Mouse (Mus musculus): ENCODE data around the gene Sgms1.

DNA sequence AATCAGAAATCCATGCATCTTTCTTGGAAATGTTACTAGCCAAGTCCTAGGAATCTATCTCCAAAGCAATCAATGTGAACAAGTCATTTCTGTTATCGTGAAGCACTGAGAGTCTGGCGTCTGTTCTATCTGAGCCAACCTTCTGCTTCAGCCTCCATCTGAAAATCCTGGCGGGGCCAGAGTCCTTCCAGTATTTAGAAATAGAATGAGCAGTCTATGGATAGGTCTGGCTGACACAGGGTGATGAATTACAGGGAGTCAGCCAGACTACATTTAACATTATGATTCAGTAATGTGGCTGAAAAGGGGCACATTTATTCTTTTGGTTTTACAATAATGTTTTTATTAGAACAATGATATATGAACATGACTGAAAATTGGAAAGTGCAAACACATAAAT, 29.6 kb upstream of the Sgms1 start:
- TF ChIP-seq CTCF (IDR thresholded peaks at IDR 0.05; ENCODE audit: borderline replicate concordance, insufficient read depth, low read length), result no peak
- TF ChIP-seq POLR2A (IDR thresholded peaks at IDR 0.05; ENCODE audit: low read depth, low read length), result no peak

Data from embryonic fibroblast, embryonic 13.5 days (primary cell).